Mouse (Mus musculus) layer of hippocampus, postnatal 14 days (tissue): Measurements from ENCODE around the gene Zfp654. TPM values are rescaled to one million over a fixed set of nuclear protein-coding genes. Genes with fewer than 3 reads are reported as not detected.

Experiments
- DNase-seq, 2 experiments: peaks; one replicate each; pipeline ENCODE4 v3.0.0; 2021 to 2022; ENCODE audit warnings: low spot score in 2 of 2, mixed read lengths in 1 of 2
- total RNA-seq, 2 experiments: library from RNA; stranded (reverse); gene quantifications; 2 replicates each; pipeline ENCODE4 v1.2.3; 2021

Zfp654 gene
- total RNA-seq, 2 experiments from 2014 or later = 12.9 TPM

DNA sequence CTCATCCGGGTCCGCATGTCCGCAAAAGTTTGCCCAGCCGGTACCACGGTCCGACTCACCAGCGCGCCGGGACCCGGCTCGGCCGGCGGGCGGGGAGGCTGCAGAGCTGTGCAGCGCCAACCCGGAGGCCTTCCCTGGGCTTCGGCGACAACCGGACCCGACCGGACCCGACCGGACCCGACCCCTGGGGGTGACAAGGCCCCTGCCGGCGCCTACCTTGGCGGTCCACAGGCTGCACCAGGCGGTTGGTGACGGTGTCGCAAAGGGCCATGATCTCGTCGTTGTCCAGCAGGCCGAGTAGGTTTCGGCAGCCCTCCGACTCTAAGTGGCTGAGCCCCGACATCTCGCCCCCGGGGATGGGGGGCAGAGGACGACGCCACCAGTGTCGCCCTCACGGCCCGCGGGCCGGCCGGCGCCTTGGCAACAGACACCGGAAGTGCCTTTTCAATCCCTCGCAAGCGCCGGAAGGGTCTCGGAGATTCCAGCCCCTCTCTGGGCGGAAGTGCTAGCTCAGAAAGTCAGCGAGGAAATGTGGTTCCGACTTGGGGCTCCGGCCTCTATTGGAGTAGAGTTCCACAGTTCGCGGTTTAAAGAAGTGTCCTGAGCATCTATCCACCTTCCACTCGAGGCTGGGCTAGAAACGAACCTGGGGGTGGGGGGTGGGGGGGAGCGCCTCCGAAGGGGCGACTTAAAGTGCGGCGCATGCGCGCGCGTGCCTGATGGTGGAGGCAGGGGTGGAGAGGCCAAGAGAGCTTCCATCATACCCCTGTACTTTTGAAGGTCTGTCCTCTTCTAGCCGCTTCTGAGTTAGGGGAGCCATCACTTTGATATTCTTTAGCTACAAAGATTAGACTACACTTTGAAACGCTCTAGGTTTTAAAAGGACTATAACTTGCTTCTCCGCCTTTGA, 80.7 kb downstream of the Zfp654 start, which contains the start of gene 4930453N24Rik:
TSS of gene 4930453N24Rik (minus strand) at position 641 of the 910 bp plus-strand sequence.
- peak; percentile 85 to 89 for DNase-seq

DNA sequence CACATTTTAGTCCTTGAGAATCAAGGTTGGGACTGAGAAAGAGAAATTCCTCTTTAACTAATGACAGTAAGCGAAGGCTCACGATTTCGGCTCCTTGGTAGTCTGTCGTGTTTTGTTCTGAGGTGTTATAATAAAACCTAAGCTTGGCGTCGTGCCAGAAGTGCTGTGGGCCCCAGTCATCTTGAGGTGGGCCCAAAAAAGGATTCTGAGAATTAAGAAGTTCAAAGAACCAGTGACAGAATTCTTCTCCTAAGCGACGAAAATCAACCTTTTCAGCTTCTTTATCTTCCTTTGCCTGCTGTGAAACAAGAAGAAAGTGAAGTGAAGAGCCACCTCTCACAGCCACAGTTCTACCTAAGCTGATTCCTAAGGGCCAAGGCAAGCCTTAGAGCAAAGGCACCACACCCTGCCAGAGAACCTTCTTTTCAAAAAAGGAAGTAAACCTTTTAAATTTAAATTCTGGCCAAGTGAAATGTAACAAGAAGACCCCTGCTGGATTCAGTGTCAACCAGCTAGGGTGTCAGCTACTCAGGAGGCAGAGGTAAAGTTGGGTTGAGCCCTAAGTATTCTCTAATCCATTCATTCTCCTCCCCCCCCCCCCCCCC, 84.7 kb downstream of the Zfp654 start:
- DNase-seq = no peak

DNA sequence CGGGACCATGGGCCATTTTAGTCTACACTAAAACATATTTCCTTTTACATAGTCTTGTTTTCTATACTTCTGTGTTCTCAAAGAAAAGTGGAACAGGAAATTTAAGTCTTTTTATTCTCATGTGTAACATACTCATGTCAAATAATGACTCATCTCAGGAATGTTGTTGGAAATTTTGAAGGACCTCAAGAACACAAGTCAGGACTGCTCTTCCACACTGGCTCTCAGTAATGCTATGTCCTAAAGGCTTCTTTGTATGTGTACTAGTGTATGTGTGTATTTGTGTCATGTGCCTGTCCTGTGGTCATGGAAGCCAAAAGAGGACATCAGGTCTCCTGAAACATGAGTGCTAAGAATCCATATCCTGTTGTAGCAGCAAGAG, 92.2 kb downstream of the Zfp654 start:
- no peak for DNase-seq

DNA sequence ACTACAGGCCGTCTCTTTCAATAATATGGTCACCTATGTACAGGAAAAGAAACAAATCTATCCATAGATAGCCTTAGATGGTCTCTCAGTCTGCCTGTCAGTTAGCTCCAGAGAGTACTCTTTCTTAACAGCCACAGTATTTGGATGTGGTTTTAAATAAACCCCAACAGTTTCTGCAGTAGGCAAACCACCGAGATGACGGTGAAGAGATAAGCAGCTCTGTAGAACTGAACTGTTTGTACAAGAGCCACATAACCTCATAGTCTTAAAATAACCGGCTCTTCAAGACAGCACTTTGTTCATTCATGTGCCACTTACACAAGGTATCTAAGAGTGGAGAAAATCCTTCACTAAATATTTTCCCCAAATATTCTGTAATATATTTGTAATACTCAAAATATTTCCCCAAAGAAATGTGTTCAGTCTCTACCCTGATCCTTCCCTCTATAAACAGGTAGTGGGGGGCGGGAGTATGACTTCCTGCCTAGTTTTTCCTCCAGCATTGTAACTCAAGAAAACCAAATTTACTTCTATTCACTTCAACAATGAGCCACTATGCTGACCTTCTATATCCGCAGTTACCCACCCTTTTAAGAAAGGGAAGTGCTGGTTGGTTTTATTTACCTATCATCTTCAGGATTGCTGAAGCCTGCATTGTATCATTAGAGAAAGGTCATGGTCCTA, 92.7 kb downstream of the Zfp654 start:
- DNase-seq = no peak

- no peak for DNase-seq
Measured at GRCm38 (mm10) chr16:64757666-64758400, 93.6 kb downstream of the Zfp654 start.

DNA sequence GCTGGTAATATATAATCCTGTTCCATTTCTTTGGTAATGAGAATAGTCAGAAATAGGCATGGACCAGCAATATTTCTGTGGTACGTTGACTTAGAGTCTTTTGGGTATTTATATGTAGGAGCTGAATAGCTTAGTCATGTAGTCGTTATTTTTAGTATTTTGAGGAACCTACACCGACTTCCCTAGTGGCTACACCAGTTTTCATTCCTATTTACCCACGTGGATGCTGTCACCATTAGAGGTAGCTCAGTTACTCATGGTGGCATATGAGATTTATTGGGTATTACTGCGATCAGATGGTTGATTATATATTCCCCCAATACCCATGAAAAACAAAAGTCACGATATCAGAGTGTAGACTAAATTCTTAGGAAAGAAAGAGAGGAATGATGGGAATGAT, 95.1 kb downstream of the Zfp654 start:
- no peak for DNase-seq

GRCm38 (mm10) chr16:64754743-64755139, 96.7 kb downstream of the Zfp654 start:
- peak; percentile 14 to 36 for DNase-seq

DNA sequence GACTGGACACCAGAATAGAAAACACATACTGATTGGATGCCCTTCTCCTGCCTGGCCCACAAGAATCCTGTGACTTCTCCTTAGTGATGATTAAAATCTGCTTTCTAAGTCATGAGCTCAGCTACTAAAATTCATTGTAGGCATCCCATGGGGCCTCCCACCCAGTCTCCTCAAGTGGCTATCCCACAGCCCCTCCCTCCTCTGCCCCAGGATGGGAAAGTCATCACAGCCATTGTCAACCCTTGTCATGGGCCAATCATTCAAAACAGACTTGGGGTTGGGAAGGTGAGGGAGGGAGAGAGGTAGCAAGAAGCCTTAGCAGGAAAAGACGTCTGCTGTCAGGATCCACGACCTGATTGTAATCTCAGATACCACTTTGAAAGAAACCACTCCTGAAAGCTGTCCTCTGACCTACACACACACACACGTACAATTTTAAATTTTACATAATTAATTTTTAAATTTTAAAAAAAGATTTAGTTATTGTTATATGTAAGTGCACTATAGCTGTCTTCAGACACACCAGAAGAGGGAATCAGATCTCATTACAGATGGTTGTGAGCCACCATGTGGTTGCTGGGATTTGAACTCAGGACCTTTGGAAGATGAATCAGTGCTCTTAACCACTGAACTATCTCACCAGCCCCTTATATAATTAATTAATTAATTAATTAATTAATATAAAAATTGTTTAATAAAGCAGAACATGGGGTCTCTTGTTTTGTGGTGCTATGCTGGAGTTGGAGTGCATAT, 97.3 kb downstream of the Zfp654 start:
- no peak for DNase-seq

DNA sequence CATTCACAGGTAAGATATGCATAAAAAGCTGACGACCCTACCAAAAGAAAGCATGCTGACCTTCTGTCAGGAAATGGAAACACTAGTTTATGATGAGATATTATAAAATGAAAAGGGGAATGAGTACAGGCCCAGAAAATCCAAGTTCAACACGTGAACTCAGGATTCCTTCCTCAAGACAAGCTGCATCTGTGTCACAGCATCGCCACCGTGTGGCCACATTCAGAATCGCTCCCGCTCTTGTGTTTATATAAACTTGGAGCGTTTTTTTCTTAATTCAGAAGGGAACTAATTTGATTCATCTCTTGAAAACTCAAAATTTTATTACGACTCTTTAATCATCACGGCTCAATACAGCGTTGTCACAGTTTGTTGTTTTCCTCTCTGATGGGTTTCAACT, 103.2 kb downstream of the Zfp654 start:
- DNase-seq = peak; percentile 71 to 79

DNA sequence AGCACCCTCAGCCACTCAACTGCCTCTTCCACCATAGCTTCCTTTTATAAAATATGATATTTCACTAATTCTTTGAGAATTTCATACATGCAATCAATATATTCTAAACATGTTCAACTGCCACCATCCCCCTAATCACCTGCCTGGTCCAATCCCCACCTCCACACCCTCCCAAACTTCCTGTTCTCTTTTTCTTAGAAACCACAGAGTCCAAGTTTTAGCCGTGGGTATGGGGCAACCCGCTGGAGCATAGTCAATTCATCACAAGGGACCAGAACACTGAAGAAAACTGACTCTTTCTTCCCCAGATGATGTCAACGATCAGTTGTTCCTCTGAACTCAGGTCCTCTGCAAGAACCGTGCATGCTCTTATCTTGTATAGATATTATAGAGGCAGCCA, 106.4 kb downstream of the Zfp654 start:
- DNase-seq = no peak

DNA sequence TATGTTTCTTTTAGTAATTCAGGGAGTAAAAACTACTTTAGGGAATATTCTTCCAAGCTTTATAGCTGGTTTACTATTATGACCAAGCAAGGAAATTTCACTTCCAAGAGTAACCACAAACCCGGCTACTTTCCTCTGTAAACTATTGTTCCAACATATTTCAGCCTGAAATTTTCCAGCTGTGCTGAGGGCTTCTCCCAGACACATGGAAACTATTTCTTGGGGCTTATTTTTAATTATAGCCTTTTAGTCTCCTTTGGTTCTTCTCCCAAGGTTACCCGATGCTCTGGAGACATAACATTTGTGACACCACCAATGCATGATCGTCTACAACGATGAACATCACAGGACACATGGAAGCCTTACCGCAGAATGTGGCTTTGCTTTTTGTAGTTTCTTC, 114.2 kb downstream of the Zfp654 start:
- no peak for DNase-seq

Other genes with a start within 250 kb of the Zfp654 start
- gene Csnka2ip, start 249.2 kb downstream of the Zfp654 start, total RNA-seq = under 1 TPM; 0.29 to 0.44 TPM
- gene 4930453N24Rik, start 80.5 kb downstream of the Zfp654 start, total RNA-seq = 10 to 100 TPM; 18.7 to 21.6 TPM
- gene Cggbp1, start 344 bp upstream of the Zfp654 start, total RNA-seq = 10 to 100 TPM; 52.1 to 57.7 TPM